Mouse (Mus musculus) liver, adult 2 months (tissue): Measurements from ENCODE around the gene Zkscan7. TPM values are rescaled to one million over a fixed set of nuclear protein-coding genes. Genes with fewer than 3 reads are reported as not detected.
A peak's percentile ranks its signal among the peaks of the same experiment; 100 is the strongest.
"Not testable (repeated sequence)": the region's sequence is repeated elsewhere in the genome, so short reads cannot be mapped to it uniquely, and the experiment has no call there.

Experiments
- DNase-seq: peaks from one replicate; pipeline ENCODE4 v3.0.0-alpha.2; 2011; ENCODE audit warnings: low read depth, low spot score; ENCODE audit errors: extremely low read depth
- H3K27ac ChIP-seq: fragments of 200-500 bp; replicated peaks from 2 replicates; pipeline ENCODE4 v1.5.1; 2012; ENCODE audit warnings: low read depth, mild to moderate bottlenecking, control low read depth, inconsistent platforms, low read length; ENCODE audit not compliant: insufficient read depth
- H3K27me3 ChIP-seq: fragments of 200-500 bp; 2 replicates; pipeline ENCODE4 v1.6.1; 2012; ENCODE audit warnings: mild to moderate bottlenecking, moderate library complexity, low read length, inconsistent platforms; ENCODE audit not compliant: control insufficient read depth, insufficient read depth
- H3K36me3 ChIP-seq: fragments of 200-500 bp; 2 replicates; pipeline ENCODE4 v1.6.1; 2012; ENCODE audit warnings: low read length, inconsistent platforms; ENCODE audit not compliant: control insufficient read depth, insufficient read depth
- H3K4me1 ChIP-seq: fragments of 200-500 bp; 2 replicates; pipeline ENCODE4 v1.6.1; 2011; ENCODE audit warnings: low read length; ENCODE audit not compliant: control insufficient read depth, insufficient read depth
- H3K4me3 ChIP-seq: fragments of 200-500 bp; 2 replicates; pipeline ENCODE4 v1.5.1; 2011; ENCODE audit warnings: low read depth, mild to moderate bottlenecking, control low read depth, low read length, moderate library complexity; ENCODE audit not compliant: insufficient read depth
- H3K79me2 ChIP-seq: fragments of 200-500 bp; 2 replicates; pipeline ENCODE4 v1.6.1; 2012; ENCODE audit warnings: inconsistent platforms, mild to moderate bottlenecking, low read length, moderate library complexity; ENCODE audit not compliant: control insufficient read depth, insufficient read depth
- H3K9ac ChIP-seq: fragments of 200-500 bp; 2 replicates; pipeline ENCODE4 v1.6.1; 2012; ENCODE audit warnings: low read depth, mild to moderate bottlenecking, control low read depth, inconsistent platforms, low read length
- CTCF ChIP-seq: fragments of 200-500 bp; IDR thresholded peaks from 2 replicates; pipeline ENCODE4 v1.5.1; 2011; ENCODE audit warnings: low read depth, low read length, control low read depth
- POLR2A ChIP-seq: fragments of 200-500 bp; IDR thresholded peaks from 2 replicates; pipeline ENCODE4 v1.6.1; 2011; ENCODE audit warnings: low read length, control low read depth; ENCODE audit not compliant: insufficient read depth; ENCODE audit errors: extremely low read depth
- WGBS: fragments of 180-500 bp; shearing (Covaris S2); methylation state at CpG from one replicate; pipeline ENCODE4 v1.1.7; 2018; 5-methylcytosine and 5-hydroxymethylcytosine counted together
- polyA plus RNA-seq: library from polyadenylated mRNA; depleted of rRNA; stranded (reverse); fragments of >200 nt; gene quantifications from 2 replicates; pipeline ENCODE4 v1.2.3, GENCODE M21; 2012
- total RNA-seq: library from RNA; depleted of rRNA; stranded (reverse); fragments of >200 nt; gene quantifications from 2 replicates; pipeline ENCODE4 v1.2.3, GENCODE M21; 2014

The Zkscan7 gene
- total and polyA plus RNA-seq, 2 experiments = 3.8 to 13.0 TPM

- DNase-seq = peak; percentile 90
- Histone ChIP-seq H3K4me3 (no peak overlapping the region), H3K9ac (no peak overlapping the region), H3K79me2 (no peaks in the 10 kb centered on the region), H3K4me1 (peaks cover 10% of the 10 kb centered on the region; the same call in 1 of the 2 replicates), H3K27me3 (no peaks in the 10 kb centered on the region), H3K36me3 (peaks cover 11% of the 10 kb centered on the region), H3K27ac (peak overlapping the region; percentile 77; the same call in 1 of the 2 replicates)
- TF ChIP-seq POLR2A (no peak), CTCF (no peak)
- 29% methylated on average over 3 of the region's 3 CpGs for WGBS
These were observed 39.9 kb upstream of the Zkscan7 start for GRCm38 (mm10) chr9:122845621-122846020.

GRCm38 (mm10) chr9:122846156-122846555 lies 39.3 kb upstream of the Zkscan7 start:
- no peaks in the 10 kb centered on the region for H3K27me3 ChIP-seq
- H3K9ac ChIP-seq = no peak overlapping the region
- peaks cover 10% of the 10 kb centered on the region; the same call in 1 of the 2 replicates for H3K4me1 ChIP-seq
- H3K36me3 ChIP-seq = peaks cover 15% of the 10 kb centered on the region
- H3K4me3 ChIP-seq = no peak overlapping the region
- DNase-seq = peak; percentile 52
- no peaks in the 10 kb centered on the region for H3K79me2 ChIP-seq
- peak overlapping the region; percentile 77 for H3K27ac ChIP-seq
- no peak for TF ChIP-seq POLR2A
- TF ChIP-seq CTCF = no peak

GRCm38 (mm10) chr9:122847811-122848311 lies 37.6 kb upstream of the Zkscan7 start:
- H3K4me3 ChIP-seq, H3K79me2 ChIP-seq, H3K9ac ChIP-seq, DNase-seq, H3K27me3 ChIP-seq: not testable (repeated sequence)
- Histone ChIP-seq H3K27ac (peak overlapping the region; percentile 39; the same call in 1 of the 2 replicates), H3K36me3 (peaks cover 32% of the 10 kb centered on the region), H3K4me1 (peaks cover 10% of the 10 kb centered on the region; the same call in 1 of the 2 replicates)
- WGBS = 29% methylated on average over 6 of the region's 8 CpGs

- H3K36me3 ChIP-seq = peaks cover 91% of the 10 kb centered on the region
- H3K9ac ChIP-seq = no peak overlapping the region
- WGBS = 93% methylated on average over 7 of the region's 7 CpGs
- DNase-seq = no peak
- peaks cover 4% of the 10 kb centered on the region for H3K4me1 ChIP-seq
- peak overlapping the region; percentile 58 for H3K27ac ChIP-seq
- no peaks in the 10 kb centered on the region for H3K79me2 ChIP-seq
- H3K27me3 ChIP-seq = no peaks in the 10 kb centered on the region
- TF ChIP-seq CTCF (no peak), POLR2A (no peak)
- H3K4me3 ChIP-seq = no peak overlapping the region
These were observed 31.0 kb upstream of the Zkscan7 start for GRCm38 (mm10) chr9:122854526-122854925.

GRCm38 (mm10) chr9:122855141-122855540 lies 30.3 kb upstream of the Zkscan7 start:
- not testable (repeated sequence) for H3K4me3 ChIP-seq, H3K4me1 ChIP-seq, H3K27me3 ChIP-seq, DNase-seq, H3K9ac ChIP-seq, H3K79me2 ChIP-seq
- peak overlapping the region; percentile 41; the same call in 1 of the 2 replicates for H3K27ac ChIP-seq
- 26% methylated on average over 2 of the region's 7 CpGs for WGBS
- H3K36me3 ChIP-seq = peaks cover 92% of the 10 kb centered on the region

GRCm38 (mm10) chr9:122855617-122856016 lies 29.9 kb upstream of the Zkscan7 start:
- Histone ChIP-seq H3K36me3 (peaks cover 92% of the 10 kb centered on the region), H3K9ac (no peak overlapping the region), H3K4me3 (no peak overlapping the region), H3K4me1 (peaks cover 4% of the 10 kb centered on the region), H3K79me2 (no peaks in the 10 kb centered on the region), H3K27ac (peak overlapping the region; percentile 41; the same call in 1 of the 2 replicates), H3K27me3 (no peaks in the 10 kb centered on the region)
- TF ChIP-seq CTCF (no peak), POLR2A (no peak)
- DNase-seq = peak; percentile 73
- 86% methylated on average over 4 of the region's 4 CpGs for WGBS
